Mouse (Mus musculus): Measurements from ENCODE around the gene Nfe2l1. TPM values are rescaled to one million over a fixed set of nuclear protein-coding genes. Genes with fewer than 3 reads are reported as not detected.

Nfe2l1 gene
- total RNA-seq, 2 experiments from 2014 or later, result 200 to 204 TPM

DNA sequence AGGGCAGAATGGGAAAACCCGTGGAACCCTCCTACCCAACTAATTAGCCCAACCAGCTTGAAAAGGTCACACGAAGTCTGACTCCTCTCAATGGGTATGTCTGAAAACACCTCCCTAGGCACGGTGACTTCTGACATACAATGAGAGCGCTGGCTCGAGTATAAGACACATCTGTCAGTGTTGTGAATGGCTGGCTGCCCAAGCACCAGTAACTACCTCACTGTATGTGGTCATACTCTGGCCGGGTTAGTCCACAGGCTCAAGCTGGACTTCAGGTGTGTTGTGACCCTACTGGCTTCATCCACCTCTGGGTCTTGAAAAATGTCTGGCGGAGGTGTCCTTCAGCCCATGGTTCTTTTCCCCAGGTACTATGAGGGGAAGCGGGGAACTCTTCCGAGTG is 18.9 kb upstream of the Nfe2l1 start:
- no peak for DNase-seq (ENCODE audit: low spot score in 2 of 2)

DNA sequence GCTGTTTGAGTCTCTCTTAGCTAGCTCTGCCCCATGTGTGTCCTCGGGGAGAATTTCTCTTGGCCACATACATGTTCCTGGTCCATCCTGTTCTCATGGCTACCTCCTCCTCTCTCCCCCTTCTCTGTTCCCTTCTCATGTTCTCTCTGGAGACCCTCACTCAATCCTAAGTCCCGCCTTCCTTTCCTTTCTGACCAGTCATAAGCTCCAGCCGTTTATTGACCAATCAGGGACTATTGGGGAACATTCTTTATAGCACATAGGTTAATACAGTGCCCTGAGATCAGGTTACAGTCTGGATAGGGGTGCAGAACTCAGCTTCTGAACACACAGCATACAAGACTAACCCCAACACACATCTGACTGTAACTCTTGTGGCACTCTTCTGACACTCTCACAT is 17.5 kb upstream of the Nfe2l1 start:
- DNase-seq (ENCODE audit: low spot score in 2 of 2), result no peak

DNA sequence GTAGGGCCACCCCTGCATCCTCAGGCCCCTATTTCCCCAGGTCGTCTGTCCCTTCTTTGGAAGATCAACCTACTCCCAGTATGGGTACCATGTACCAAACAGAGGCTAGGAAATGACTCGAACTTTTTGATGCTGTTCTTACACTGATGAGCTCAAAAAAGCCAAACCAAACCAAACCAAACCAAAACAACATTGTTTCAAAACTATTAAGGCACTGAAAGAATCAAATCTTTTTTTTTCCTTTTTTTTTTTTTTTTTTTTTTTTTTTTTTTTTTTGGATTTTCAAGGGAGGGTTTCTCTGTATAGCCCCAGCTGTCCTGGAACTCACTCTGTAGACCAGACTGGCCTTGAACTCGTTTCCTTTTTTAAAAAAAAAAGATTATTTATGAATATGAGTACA is 13.9 kb upstream of the Nfe2l1 start:
- DNase-seq (ENCODE audit: low spot score in 2 of 2), result no peak

DNA sequence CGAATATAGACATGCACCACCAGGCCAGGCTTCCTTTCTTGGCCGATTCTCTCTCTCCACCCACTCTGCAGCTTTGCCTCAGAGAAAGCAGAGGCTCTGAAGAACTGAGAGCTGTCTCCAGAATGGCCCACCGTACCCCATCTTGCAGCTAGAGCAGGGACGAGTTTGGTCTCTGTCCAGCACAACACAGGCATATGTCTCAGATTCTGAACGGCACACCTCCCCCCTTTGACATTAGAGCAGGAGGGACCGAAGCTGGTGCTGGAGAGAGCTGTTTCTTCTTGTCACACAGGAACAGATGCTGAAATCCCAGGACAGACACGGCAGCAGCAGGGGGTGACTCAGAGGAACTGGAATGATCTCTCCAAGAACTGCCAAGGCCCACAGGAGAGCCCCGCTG is 10.5 kb upstream of the Nfe2l1 start:
- no peak for DNase-seq (ENCODE audit: low spot score in 2 of 2)

DNA sequence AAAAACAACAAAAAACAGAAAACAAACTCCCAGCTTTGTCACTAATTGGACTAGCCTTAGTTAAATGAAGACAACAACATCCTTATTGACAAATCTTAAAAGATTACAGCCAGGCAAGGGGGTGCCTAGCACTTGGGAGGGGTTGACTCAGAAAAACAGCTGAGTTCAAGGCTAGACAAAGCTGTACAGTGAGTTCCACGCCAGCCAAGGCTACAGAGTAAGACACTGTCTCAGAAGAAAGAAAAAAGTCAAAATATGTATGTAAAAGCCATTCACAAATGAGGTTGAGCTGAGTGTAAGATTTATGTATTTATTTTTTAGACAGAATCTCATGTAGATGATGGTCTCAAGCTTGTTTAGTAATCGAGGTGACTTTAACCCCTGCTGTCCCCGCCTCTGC is 10.1 kb upstream of the Nfe2l1 start:
- DNase-seq (ENCODE audit: low spot score in 2 of 2), result no peak

DNA sequence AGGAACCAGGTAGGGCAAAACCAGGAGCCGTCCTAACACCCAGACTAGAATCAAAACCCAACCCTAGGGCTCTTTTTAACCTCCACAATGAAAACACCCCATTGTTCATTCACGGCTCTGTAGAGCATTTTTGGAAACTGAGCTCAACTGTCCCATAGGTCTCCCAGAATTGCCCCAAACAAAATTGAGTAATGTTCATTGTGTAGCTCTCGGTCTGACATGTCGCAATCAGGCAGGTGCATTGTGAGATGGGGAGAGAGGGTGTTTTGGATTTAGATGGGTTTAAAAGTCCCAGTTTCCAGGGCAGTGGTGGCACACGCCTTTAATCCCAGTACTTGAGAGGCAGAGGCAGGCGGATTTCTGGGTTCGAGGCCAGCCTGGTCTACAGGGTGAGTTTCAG is 9.7 kb upstream of the Nfe2l1 start:
- no peak for DNase-seq (ENCODE audit: low spot score in 2 of 2)

DNA sequence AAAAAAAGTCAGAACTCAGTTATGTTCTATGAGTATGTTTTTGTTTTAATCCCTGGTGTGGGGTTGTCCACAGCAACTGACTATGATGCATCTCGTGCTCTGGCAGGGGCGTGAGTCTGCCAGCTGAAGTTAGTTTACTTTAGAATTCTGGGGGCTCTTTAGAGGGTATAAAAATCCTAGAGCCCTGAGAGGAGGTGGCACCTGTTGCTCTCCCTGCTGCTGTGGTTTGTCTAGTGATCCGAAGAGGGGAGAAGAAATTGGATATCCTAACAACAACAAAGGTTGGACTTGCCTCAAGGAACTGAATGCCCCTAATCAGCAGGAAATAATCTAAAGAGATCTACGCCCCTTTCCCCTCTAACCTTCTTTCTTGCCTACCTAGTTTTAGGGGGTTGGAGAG is 8.6 kb upstream of the Nfe2l1 start:
- no peak for DNase-seq (ENCODE audit: low spot score in 2 of 2)

DNA sequence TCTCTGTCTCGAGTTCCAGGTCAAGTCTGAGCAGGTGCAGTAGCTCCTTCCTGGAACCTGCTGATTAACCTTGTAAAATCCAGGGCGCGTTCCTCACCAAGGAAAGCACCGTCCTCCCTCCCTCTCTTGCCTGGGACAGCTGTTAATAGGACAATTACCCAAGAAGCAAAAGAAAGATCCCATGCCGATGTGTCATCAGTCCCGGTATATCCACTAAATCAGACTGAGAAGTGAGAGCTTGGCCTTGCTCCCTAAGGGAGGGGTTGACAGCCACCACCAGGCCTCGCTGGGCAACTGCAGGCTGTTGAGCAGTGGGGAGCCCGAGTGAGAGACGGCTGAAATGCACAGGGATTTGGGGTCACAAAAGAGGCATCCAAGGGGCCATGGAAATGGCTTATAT is 7.5 kb upstream of the Nfe2l1 start:
- peak in 1 of 2 experiments; percentile 13 for DNase-seq (ENCODE audit: low spot score in 2 of 2)

DNA sequence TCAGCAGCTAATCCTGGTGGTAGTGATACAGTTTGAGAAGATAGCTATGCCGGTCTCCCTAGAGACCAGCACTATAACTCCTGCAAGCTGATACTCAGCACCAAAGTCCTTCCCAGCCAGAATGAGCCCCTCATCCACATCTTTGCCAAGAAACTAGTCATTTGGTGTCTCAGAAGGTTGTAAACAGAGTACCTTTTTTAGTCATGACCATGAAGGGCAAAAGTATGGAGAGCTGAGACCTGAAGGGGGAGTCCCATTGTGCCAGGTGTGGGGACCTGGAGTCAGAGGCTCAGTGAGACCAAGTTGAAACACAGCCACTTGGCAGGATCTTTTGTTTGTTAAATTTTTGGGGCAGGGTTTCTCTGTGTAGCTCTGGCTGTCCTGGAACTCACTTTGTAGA is 4.4 kb upstream of the Nfe2l1 start:
- DNase-seq (ENCODE audit: low spot score in 2 of 2), result no peak

DNA sequence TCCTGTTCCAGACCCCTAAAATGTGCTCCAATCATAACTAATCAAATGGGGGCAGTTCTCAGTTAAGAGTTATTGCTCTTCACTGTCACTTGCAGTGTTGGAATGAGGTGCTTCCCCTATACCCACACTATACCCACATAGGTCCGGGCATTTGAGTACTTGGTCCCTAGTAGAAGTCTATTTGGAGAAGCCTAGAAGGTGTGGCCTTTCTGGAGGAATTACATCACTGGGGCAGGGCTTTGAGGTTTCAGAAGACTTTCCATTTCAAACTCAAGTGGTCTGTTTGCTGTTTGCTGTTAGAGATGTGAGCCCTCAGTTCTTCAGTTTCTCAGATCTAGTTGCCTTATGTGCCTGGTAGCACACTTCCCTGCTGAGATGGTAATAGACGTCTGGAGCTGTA is 3.2 kb upstream of the Nfe2l1 start:
- DNase-seq (ENCODE audit: low spot score in 2 of 2), result no peak

DNA sequence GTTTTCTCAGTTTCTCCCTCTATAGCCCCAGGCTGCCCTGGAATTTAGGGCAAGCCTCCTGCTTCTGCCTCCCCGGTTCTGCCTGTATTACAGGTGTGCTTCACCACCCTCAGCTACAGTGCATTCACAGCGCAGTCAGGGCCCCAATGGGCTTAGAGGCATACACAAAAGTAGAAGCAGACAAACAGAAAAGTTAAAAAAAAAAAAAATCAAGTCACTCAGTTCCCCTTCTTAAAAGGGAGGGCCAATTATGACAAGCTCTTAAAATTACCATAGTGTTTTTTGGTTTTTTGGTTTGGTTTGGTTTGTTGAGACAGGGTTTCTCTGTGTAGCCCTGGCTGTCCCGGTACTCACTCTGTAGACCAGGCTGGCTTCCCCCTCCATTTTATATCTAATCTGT is 2.8 kb upstream of the Nfe2l1 start:
- DNase-seq (ENCODE audit: low spot score in 2 of 2), result no peak

DNA sequence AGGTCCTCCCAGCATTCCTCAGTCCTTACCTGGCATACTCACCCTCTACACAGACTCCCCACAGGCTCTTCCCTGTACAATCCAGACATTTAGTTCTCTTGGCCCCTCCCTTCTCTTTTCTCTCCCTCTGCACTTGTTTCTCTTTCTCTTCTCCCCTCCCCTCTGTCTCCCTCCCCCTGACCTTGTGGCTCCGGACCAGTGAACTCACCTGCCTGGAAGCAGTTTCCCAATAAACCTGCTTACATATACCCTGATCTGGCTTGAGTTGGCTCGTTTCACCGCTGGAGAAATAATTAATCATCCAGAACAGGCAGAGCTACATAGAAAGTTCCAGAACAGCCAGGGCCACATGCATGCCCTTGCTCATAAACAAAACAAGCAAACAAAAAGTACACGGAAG is 1.7 kb upstream of the Nfe2l1 start:
- no peak for DNase-seq (ENCODE audit: low spot score in 2 of 2)

DNA sequence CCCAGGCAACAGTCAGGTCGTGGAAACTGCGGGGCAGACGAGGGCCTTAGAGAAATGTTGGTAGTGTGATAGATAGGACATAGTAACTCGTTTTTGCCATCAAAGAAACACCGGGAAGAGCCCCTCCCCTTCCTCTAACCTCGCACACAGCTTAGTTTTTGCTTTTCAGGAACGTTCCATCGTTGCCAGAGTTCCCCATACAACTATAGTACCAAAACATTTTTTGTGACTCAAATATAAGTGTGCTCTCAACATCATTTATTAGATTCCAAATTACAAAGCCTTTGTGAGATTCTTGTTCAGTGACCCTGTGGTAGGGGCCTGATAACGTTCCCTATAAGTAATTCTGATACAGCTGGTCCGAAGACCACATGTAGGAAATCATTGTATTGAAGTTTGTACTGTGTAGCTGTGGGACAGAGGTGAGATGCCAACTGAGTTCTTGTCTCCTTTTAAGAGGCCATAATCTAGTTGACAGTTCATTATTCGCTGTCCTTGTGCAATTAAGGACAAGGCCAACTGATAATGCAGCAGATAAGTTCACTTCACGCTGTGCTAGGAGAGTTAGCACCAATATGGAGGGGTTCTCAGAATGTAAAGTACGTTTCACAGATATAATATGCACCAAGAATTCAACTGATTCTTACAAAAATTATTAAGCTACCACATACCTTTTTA is 910 bp upstream of the Nfe2l1 start:
- DNase-seq (ENCODE audit: low spot score in 2 of 2), result no peak

DNA sequence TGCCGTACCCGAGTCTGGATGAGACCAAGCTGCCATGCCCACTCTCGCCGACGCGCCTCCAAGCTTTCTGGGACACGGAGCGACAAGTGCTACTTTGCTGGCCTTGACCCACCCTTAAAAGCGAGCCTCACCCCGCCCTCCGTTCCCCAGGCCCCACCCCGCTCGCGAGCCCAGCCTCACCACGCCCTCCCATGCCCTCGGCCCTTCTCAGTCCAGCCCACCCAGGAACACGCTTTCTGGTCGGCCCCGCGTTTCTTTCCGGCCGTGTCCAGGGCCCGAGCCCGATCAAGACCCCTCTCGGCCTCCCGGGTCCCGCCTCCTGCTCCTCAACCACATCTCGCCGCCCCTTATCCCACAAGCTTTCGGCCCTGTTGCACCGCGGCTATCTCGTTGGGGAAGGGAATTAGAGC is 360 bp downstream of the Nfe2l1 start:
- DNase-seq (ENCODE audit: low spot score in 2 of 2), result peak; percentile 85 to 92

DNA sequence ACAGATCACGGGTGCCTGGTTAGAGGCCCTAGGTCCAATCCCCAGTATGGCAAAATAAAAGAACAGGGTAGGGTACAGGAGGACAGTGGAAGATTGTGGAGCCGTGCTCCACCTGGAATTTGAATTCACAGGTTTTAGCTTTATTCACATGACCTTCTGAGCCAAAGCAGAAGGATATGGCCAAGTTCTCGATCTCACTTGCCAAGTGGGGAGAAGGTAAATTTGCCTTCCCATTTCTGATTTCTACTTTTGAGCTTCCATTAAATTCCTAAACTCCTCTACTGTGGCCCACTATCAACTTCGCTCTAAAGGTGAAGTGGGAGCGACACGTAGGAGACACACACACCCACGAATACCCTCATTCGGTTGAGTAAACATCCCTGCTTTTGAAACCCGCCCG is 887 bp downstream of the Nfe2l1 start:
- no peak for DNase-seq (ENCODE audit: low spot score in 2 of 2)

DNA sequence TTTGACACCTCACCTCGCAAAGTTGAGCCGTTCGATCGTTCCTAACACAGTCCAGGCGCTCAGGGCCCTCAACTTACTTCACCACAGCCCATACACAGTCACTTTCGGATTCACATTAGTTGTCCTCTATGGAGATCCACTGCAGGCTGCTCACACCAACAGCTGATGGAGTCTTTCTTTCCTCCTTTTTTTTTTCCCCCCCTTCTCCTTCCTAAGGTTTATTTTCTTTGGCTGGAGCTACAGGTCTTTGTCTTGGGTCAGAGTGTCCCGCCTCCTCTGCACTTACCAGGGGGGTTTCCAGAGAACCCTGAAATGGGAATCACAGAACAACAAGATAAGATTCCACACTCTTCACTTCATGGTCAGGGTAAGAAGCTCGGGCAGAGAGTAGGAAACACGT is 1.9 kb downstream of the Nfe2l1 start:
- DNase-seq (ENCODE audit: low spot score in 2 of 2), result no peak

DNA sequence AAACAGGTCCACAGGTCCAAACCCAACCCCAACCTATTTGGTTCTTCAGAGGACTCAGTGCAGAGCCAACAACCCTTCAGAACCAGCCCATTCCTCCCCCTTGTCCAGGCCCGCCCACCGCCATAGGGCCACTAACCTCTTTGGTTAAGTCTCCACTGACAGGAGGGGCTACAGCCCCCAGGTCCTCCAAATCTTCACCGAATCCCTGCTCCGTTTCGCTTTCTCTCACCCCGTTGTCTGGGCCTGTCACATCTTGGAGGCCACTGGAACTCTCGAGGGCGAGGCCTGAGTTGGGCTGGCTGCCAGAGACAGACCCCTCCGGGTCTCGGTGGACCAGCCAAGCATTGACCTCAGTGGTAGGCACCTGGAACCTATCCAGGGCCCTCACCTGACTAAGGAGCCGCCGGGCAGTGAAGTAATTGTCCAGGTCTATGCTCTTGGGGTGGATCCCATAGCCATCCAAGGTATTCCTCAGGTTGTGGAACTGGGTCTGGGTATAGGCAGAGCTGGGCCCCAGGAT is 2.6 kb downstream of the Nfe2l1 start:
- no peak for DNase-seq (ENCODE audit: low spot score in 2 of 2)

DNA sequence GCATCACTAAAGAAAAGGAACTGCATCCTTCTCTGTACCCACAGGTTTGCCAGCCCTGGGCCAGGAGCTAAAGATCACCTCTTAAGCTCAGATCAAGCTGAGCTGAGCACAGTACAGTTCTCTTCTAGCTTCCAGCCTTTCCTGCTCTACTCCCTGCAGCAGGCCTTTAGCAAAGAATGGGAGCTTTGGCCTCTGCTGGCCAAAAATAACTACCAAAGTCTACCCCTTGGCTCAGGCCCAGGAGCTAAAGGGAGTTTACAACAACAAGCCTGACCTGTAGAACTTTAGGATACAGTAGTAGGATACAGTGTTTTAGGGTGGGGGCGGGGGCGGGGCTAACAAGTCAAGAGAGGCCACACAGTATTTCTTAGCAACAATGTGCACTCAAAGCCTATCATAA is 3.3 kb downstream of the Nfe2l1 start:
- DNase-seq (ENCODE audit: low spot score in 2 of 2), result no peak

DNA sequence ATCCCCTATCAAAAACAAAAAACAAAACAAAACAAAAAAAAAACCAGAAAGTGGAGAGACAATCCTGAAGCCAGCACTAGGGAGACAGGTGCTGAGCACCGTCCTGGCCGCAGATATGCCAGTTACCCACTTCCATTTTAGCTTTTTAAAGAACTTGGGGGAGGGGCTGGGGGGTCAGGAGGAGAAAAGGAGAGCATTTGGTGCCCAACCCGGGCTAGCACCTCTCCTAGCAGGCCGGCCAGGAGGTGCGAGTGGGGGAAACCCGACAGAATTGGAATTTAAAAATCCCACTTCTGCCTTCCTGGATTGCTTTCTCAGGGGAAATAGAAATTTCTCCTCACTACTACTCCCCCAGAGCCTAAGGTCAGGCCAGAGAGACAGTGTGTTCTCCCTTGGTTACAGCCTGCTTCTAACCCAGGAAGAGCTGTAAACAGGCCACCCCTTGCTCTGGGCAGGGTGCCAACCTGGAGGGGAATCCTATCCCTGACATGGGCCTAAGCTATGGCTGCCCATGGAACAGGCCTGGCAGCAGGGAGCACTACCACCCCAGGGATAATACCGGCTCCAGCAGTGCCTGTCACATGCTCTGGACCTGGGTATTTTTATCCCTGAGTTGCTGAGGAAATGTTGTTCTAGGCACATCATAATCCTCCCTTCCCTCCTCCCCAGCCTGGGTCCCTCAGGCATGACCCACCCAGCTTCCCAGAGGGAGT is 4.8 kb downstream of the Nfe2l1 start:
- peak; percentile 47 to 75 for DNase-seq (ENCODE audit: low spot score in 2 of 2)

DNA sequence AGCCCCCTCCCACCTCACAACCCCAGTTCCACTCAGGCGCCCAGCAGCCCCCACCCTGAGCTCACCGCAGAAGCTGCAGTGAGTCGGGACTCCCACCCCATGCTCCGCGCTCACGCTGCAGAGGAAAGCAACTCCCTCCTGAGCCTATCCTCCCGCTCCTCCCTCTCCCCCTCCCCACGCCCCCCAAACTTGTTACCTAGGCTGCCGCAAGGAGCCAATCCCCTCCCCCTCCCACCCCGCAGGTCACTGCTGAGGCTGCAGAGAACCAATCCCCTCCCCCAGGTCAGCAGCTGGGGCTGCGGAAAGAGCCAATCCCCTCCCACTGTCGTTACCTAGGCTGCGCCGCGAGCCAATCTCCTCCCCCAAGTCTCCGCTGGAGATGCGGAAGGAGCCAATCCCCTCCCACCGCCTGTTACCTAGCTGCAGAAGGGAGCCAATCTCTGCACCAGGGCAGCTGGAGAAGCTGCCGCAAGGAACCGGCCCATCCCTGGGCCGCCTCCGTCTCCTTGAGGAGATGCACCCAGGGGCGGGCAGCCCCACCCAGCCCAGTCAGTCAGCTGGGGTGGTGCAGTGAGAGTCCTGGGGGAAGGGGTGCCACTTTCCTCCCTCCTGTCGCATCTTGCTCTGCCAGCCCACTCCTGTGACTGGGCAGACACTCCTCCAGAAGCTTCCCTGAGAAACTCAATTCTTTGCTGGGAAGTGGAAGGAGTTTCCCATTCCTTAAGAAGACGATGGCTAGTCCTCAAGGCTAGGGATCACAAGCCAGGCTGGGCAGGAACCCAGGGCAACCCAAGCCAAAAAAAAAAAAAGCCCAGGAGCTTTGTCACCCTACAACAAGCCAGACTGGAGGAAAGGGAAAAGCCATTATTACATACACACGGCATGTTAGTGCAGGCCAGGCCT is 5.6 kb downstream of the Nfe2l1 start:
- peak in 1 of 2 experiments; percentile 68 for DNase-seq (ENCODE audit: low spot score in 2 of 2)

DNA sequence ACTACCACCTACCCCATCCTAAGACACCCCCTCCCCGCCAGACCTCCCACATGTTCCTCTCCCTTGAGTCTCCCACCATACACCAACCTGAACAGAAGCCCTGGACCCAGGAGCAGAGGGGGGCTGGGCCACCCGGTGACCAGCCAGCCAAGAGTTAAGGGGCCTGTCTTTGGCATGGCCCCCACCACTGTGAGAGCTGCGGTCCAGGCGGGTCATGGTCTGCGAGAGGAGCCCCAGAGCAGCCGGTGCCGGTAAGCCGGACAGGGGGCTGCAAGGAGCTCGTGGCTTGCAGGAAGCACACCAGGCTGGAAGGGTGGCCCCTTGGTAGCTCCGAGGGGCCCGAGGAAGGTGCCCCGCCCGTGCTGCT is 6.3 kb downstream of the Nfe2l1 start:
- no peak for DNase-seq (ENCODE audit: low spot score in 2 of 2)
